Mouse (Mus musculus) common myeloid progenitor, adult 5-6 weeks (primary cell): Measurements from ENCODE around the gene Hspa2. TPM values are rescaled to one million over a fixed set of nuclear protein-coding genes. Genes with fewer than 3 reads are reported as not detected.
"Not testable (repeated sequence)": the region's sequence is repeated elsewhere in the genome, so short reads cannot be mapped to it uniquely, and the experiment has no call there.

Source experiments
- ATAC-seq: replicated peaks from 2 replicates; pipeline ENCODE4 v1.8.0; 2016; ENCODE audit warnings: low read depth, mild to moderate bottlenecking, moderate TSS enrichment, inconsistent platforms; ENCODE audit not compliant: poor library complexity, severe bottlenecking
- total RNA-seq: library from RNA; stranded (forward); fragments of 200-1000, 187-1606 nt; gene quantifications from 2 replicates; pipeline ENCODE4 v1.2.3, GENCODE M21; 2017

Hspa2 gene
- total RNA-seq, 1 experiment from 2014 or later: 12.2 TPM

GRCm38 (mm10) chr12:76425256-76425655, 21.3 kb downstream of the Hspa2 start:
- no peak for ATAC-seq

GRCm38 (mm10) chr12:76427546-76427945, 23.6 kb downstream of the Hspa2 start:
- ATAC-seq: no peak

- ATAC-seq: no peak
Observed at GRCm38 (mm10) chr12:76430879-76431406, 27.0 kb downstream of the Hspa2 start.

- ATAC-seq: no peak
Observed at GRCm38 (mm10) chr12:76431431-76431830, 27.5 kb downstream of the Hspa2 start.

GRCm38 (mm10) chr12:76434111-76434510, 30.1 kb downstream of the Hspa2 start:
- ATAC-seq: no peak

- no peak for ATAC-seq
Observed at GRCm38 (mm10) chr12:76435084-76435483, 31.1 kb downstream of the Hspa2 start.

GRCm38 (mm10) chr12:76435549-76435948, 31.6 kb downstream of the Hspa2 start:
- no peak for ATAC-seq

- ATAC-seq: not testable (repeated sequence)
Observed at GRCm38 (mm10) chr12:76443488-76443887, 39.5 kb downstream of the Hspa2 start.

- ATAC-seq: 0 out of 2 replicates have a peak, but pooled peaks have one; percentile 22
Observed at GRCm38 (mm10) chr12:76444359-76444772, 40.4 kb downstream of the Hspa2 start.

- no peak for ATAC-seq
Observed at GRCm38 (mm10) chr12:76444862-76445261, 40.9 kb downstream of the Hspa2 start.

- ATAC-seq: no peak
Observed at GRCm38 (mm10) chr12:76446201-76446600, 42.2 kb downstream of the Hspa2 start.

GRCm38 (mm10) chr12:76448127-76448526, 44.2 kb downstream of the Hspa2 start:
- ATAC-seq: no peak

- ATAC-seq: no peak
Observed at GRCm38 (mm10) chr12:76452203-76452602, 48.2 kb downstream of the Hspa2 start.

Other genes starting within 250 kb of the Hspa2 start
- gene Esr2, start 226.9 kb upstream of the Hspa2 start, total RNA-seq: not detected in 2 replicates
- 1.2 TPM in 1 of 2 replicates, not detected in the other for gene Tex21, start 157.4 kb upstream of the Hspa2 start, total RNA-seq
- gene Mthfd1, start 148.9 kb upstream of the Hspa2 start, total RNA-seq: 213 and 248 TPM in 2 replicates
- gene Akap5, start 79.3 kb upstream of the Hspa2 start, total RNA-seq: 0.87 and 1.4 TPM in 2 replicates
- 18.7 and 33.0 TPM in 2 replicates for gene Zbtb25, start 34.6 kb upstream of the Hspa2 start, total RNA-seq
- 21.1 and 27.2 TPM in 2 replicates for gene Zbtb1, start 33.9 kb upstream of the Hspa2 start, total RNA-seq
- 0.64 and 2.2 TPM in 2 replicates for gene Ppp1r36, start 13.4 kb downstream of the Hspa2 start, total RNA-seq
- 5.2 and 7.4 TPM in 2 replicates for gene Plekhg3, start 126.7 kb downstream of the Hspa2 start, total RNA-seq